Mouse (Mus musculus) T-cell, adult 2 months (primary cell): ENCODE measurements around the gene Pyroxd2.
"Not testable (repeated sequence)": the region's sequence is repeated elsewhere in the genome, so short reads cannot be mapped to it uniquely, and the experiment has no call there.

Source experiments
- DNase-seq: peaks from one replicate; pipeline ENCODE4 v3.0.0; 2022; ENCODE audit warnings: low spot score

Pyroxd2 gene

DNA sequence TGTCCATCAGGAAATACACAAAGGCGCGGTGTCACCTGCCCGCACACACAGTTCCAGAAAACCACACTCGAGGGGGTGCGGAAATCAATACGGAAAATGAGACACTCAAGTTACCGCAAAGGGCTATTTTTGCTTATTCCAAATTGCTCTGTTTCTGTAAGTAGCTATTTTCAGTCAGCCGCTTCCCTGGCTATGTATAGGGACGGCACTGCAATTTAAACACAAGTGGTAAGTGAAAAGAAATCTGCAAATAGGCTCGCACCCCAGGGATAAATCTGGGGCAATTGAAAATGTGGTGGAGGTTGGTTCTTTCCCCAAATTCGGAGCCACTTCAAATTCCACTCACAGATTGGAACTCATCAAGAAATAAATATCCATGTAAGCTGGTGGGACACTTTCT, 63.3 kb downstream of the Pyroxd2 start:
- no peak for DNase-seq

GRCm38 (mm10) chr19:42682776-42683175, 69.8 kb downstream of the Pyroxd2 start:
- DNase-seq = not testable (repeated sequence)

- no peak for DNase-seq
Observed at GRCm38 (mm10) chr19:42678191-42678590, 74.4 kb downstream of the Pyroxd2 start.

- no peak for DNase-seq
Observed at GRCm38 (mm10) chr19:42677452-42677851, 75.1 kb downstream of the Pyroxd2 start.

DNA sequence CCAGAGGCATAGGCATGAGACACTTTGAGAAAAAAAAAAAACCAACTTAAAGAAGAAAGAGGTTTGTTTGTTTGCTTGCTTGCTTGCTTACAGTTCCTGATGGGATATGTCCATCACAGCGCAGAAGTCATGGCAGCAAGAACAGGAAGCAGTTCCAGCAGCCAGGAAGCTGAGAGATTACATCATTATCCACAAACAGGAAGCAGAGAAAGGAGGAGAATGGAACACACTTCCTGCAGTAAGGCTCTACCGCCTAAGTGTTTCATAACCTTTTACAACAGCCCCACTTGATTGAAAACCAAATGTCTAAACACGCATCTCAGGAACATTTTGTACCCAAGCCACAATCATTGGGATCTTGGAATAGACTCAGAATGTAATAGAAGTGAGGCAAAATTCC, 75.6 kb downstream of the Pyroxd2 start:
- no peak for DNase-seq
